Mouse (Mus musculus) cortical plate, adult 2 months (tissue): Measurements from ENCODE around the gene Slc12a6. TPM values are rescaled to one million over a fixed set of nuclear protein-coding genes. Genes with fewer than 3 reads are reported as not detected.
"Not testable (repeated sequence)": the region's sequence is repeated elsewhere in the genome, so short reads cannot be mapped to it uniquely, and the experiment has no call there.

Source experiments
- H3K27ac ChIP-seq: fragments of 200-500 bp; 2 replicates; pipeline ENCODE4 v1.5.1; 2012; ENCODE audit warnings: low read length, control low read depth, inconsistent platforms; ENCODE audit not compliant: insufficient read depth
- H3K4me1 ChIP-seq: fragments of 200-500 bp; 2 replicates; pipeline ENCODE4 v1.6.1; 2011; ENCODE audit warnings: low read length; ENCODE audit not compliant: control insufficient read depth, insufficient read depth
- H3K4me3 ChIP-seq: fragments of 200-500 bp; 2 replicates; pipeline ENCODE4 v1.5.1; 2011; ENCODE audit warnings: mild to moderate bottlenecking, low read length, control low read depth; ENCODE audit not compliant: insufficient read depth
- CTCF ChIP-seq: fragments of 200-500 bp; IDR thresholded peaks from 2 replicates; pipeline ENCODE4 v1.5.1; 2011; ENCODE audit warnings: mild to moderate bottlenecking, control low read depth, low read length; ENCODE audit not compliant: insufficient read depth; ENCODE audit errors: extremely low read depth
- POLR2A ChIP-seq: fragments of 200-500 bp; IDR thresholded peaks from 2 replicates; pipeline ENCODE4 v1.6.1; 2011; ENCODE audit warnings: mild to moderate bottlenecking, low read length, control low read depth; ENCODE audit not compliant: insufficient read depth; ENCODE audit errors: extremely low read depth
- polyA plus RNA-seq: library from polyadenylated mRNA; depleted of rRNA; stranded (reverse); fragments of >200 nt; gene quantifications from 2 replicates; pipeline ENCODE4 v1.2.3, GENCODE M21; 2012

The Slc12a6 gene
- polyA plus RNA-seq, 1 experiment, result 109 TPM

DNA sequence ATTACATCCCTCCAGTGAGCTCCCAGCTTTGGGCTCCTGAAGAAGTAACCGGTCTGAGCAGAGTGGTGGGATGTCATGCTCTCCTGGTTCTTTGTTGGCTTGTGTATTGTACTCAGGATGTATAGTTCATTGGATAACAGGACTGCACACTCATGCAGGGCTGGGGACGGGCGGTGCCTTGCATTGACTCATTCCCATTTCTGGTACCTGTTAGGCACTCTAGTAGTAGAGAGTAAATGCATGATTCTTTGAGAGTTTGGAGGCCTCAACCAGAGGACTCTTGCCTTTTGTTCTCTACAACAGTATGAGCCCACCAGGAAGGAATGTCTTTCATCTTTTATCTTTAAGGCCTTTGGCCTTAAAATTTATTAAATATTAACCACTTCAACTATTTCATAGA lies 11.2 kb downstream of the Slc12a6 start:
- no peaks in the 10 kb centered on the region; the same call in 1 of the 2 replicates for H3K4me1 ChIP-seq
- no peak overlapping the region for H3K4me3 ChIP-seq
- TF ChIP-seq CTCF (no peak), POLR2A (no peak)
- H3K27ac ChIP-seq, result no peak overlapping the region

DNA sequence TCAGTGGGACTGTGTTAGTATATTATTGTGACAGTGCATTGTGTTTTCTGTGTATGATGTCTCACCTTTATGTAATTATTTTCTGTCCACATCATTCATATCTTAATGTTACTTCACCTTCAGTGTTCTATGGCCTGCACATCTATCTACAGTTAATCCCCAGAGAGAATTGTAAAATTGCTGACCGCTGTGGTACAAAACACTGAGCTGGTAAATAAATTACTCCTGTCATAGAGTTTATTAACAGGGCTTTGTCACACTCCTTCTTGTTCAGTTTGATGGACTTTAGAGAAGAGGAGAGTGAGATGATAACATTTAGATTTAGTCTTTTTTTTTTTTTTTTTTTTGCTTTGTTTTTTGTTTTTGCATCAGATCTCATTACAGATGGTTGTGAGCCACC lies 17.2 kb downstream of the Slc12a6 start:
- no peaks in the 10 kb centered on the region; the same call in 1 of the 2 replicates for H3K4me1 ChIP-seq
- H3K4me3 ChIP-seq, result no peak overlapping the region
- H3K27ac ChIP-seq, result no peak overlapping the region
- TF ChIP-seq CTCF (no peak), POLR2A (no peak)

DNA sequence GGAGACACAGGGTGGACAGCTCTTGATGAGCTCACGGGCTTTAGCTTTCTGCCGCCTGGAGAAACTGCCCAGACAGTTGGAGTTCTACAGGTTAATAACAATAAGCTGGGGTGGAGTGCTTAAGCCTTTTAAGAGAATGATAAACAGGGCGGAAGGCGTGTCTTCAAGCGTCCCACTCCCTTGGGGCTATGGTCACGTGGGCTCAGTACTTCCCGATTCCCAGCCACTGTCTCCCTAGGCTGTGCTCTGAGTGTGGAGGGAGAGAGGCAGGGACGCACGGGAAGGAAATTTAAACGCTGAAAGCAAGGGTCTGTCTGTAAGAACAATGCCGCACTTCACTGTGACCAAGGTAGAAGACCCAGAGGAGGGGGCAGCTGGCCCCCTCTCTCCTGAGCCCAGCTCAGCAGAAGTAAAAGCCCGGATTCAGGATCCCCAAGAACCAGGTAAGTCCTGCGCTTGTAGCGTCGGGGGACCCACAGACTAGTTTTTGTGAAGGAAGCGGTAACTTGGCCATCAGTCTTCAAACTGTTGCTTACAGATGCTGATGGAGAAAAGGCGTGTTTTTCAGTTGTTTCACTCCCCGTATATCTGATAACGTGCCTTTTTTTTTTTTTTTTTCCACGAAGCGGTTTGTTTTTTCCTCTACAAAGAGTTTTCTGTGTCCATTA lies 18.9 kb downstream of the Slc12a6 start:
- TF ChIP-seq POLR2A (no peak), CTCF (no peak)
- H3K4me1 ChIP-seq, result no peaks in the 10 kb centered on the region; the same call in 1 of the 2 replicates
- H3K4me3 ChIP-seq, result peak overlapping the region; percentile 38
- H3K27ac ChIP-seq, result no peak overlapping the region

DNA sequence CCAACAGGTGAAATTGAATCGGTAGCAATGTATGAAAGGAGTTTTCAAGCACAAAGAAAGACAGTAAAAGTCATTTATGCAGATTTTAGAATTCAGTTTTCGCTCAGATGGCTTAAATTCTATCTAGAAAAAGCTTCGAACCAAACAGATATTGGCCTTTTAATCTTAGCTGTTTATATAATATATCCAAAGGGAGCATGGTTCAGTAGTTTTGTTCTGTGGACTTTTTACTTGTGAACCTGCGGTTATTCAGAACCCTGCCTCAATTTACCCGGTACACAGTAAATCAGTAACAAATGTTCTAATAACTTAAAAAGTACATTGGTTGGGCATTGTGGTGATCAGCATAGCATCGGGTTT lies 19.4 kb downstream of the Slc12a6 start:
- TF ChIP-seq CTCF, result no peak
- TF ChIP-seq POLR2A, result no peak
- no peak overlapping the region for H3K27ac ChIP-seq
- H3K4me3 ChIP-seq, result peak overlapping the region; percentile 38; the same call in 1 of the 2 replicates
- no peaks in the 10 kb centered on the region; the same call in 1 of the 2 replicates for H3K4me1 ChIP-seq

DNA sequence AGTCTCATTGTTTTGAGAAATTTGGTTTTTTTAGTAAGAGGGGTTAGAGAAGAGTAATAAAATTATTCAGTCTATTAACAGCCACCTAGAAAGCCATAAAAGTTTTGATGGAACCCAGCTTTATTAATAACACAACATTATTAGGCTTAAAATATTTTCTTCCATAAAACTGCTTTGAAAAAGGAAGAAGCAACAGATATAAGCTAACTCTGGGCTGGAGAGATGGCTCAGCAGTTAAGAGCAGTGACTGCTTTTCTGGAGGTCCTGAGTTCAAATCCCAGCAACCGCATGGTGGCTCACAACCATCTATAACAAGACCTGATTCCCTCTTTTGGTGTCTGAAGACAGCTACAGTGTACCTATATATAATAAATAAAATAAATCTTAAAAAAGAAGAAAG lies 20.4 kb downstream of the Slc12a6 start:
- not testable (repeated sequence) for H3K27ac ChIP-seq, H3K4me3 ChIP-seq, H3K4me1 ChIP-seq

DNA sequence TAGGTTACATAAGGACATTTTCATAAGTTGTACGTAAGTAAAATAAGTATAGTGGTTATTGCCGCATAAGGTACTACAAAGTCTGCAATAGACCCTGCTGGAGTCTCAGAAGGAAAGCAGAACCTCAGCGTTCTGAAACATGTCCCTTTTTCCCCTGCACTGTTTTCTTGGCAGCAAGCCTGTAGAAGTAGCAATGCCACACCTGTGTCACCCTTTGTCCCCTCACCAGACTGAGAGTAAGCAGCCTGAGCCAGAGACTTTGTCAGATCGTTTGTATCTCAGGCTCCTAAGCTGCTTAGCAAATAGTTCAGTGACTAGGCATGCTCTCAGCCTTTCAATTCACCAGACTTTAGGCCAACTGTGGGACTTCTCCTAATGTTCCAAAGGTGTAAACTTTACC lies 21.4 kb downstream of the Slc12a6 start:
- TF ChIP-seq POLR2A (no peak), CTCF (no peak)
- H3K4me3 ChIP-seq, result no peak overlapping the region
- no peaks in the 10 kb centered on the region; the same call in 1 of the 2 replicates for H3K4me1 ChIP-seq
- H3K27ac ChIP-seq, result no peak overlapping the region

DNA sequence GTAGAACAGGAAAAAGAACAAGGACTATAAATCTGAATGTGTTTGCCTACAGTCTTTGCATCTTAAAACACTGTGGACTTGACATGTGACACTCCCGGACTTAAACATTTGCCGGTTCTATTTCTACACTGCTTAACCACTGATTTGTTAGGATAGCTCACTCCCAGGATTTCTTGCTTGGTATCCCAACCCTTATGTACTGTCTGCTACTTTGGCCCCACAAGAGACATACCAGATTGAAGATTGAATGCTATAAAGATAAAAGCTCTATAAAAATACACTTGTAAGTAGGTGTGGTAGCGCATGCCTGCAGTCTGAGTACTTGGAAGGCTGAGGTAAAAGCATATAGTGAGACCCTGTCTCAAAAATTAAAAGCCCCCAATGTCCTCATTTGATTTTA lies 23.9 kb downstream of the Slc12a6 start:
- TF ChIP-seq CTCF (no peak), POLR2A (no peak)
- no peaks in the 10 kb centered on the region; the same call in 1 of the 2 replicates for H3K4me1 ChIP-seq
- H3K27ac ChIP-seq, result no peak overlapping the region
- H3K4me3 ChIP-seq, result no peak overlapping the region

DNA sequence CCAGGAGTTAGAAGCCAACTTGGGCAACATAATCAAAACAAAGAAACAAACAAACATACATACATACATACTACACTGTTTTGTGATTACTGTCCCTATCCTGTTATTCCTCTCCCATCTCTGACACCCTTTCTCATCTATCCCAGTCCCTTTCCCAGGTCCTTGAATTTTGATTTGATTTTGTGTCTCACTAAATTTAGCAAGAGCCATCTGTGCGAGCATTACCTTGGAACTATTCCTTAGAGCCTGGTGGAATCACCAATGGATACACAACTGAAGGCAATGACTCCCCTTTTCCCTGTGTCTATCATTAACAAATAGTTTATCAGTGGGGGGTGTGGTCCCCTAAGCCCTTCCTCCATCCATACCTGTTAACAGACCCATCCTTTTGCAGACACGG lies 27.2 kb downstream of the Slc12a6 start:
- peaks cover 4% of the 10 kb centered on the region; the same call in 1 of the 2 replicates for H3K4me1 ChIP-seq
- H3K27ac ChIP-seq, result peak overlapping the region; percentile 54; the same call in 1 of the 2 replicates
- H3K4me3 ChIP-seq, result no peak overlapping the region
- TF ChIP-seq POLR2A (no peak), CTCF (no peak)

DNA sequence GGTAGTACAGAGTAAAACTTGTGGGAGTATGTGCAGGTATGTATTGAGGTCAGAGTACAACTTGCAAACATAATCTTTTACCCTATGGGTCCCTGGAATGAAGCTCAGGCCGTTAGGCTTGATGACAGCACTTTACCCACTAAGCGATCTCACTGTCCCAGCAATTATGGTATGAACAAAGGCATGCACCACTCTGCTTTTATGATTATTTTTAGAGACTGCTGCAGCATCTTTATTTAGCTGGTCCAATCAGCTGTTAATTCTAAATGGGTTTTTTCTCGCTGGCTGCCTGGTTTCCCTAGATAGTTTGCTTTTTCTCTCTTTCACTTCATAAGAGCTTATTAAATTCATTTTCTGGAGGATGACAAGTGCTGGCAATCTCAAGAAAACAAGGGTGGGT lies 30.6 kb downstream of the Slc12a6 start:
- no peak for TF ChIP-seq CTCF
- no peak for TF ChIP-seq POLR2A
- H3K27ac ChIP-seq, result no peak overlapping the region
- H3K4me1 ChIP-seq, result peaks cover 7% of the 10 kb centered on the region; the same call in 1 of the 2 replicates
- H3K4me3 ChIP-seq, result no peak overlapping the region

DNA sequence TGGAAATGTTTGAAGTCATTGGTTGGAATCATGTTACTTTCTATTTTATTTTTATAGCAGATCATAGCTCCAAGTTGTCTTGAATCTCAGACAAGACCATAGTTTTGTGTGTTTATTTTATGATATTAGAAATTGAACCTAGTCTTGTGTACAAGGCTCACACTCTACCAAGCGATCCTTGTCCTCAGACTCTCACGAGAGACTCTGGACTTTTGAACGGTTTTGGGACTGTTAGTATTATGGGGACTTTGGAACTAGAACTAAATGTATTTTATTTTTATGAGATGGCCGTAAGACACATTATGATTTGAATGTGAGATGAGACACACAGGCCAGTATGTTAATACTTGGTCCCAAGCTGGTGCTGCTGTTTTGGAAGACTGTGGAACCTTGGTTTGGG lies 32.6 kb downstream of the Slc12a6 start:
- no peak overlapping the region for H3K4me3 ChIP-seq
- no peak overlapping the region for H3K27ac ChIP-seq
- TF ChIP-seq POLR2A, result no peak
- no peak for TF ChIP-seq CTCF
- H3K4me1 ChIP-seq, result peaks cover 7% of the 10 kb centered on the region; the same call in 1 of the 2 replicates
